Mouse (Mus musculus): ENCODE measurements around the gene Tmem37.

GRCm38 (mm10) chr1:120122634-120123383, 48.9 kb upstream of the Tmem37 start:
- no peak for TF ChIP-seq CTCF (IDR thresholded peaks at IDR 0.05)
- no peak for TF ChIP-seq EP300 (IDR thresholded peaks at IDR 0.05)

Measured in lung, postnatal 0 days (tissue).